Mouse (Mus musculus): ENCODE results near the gene Bach2. TPM values are rescaled to one million over a fixed set of nuclear protein-coding genes. Genes with fewer than 3 reads are reported as not detected.

Bach2 gene
- polyA plus RNA-seq, 1 experiment from 2014 or later = 21.9 TPM

DNA sequence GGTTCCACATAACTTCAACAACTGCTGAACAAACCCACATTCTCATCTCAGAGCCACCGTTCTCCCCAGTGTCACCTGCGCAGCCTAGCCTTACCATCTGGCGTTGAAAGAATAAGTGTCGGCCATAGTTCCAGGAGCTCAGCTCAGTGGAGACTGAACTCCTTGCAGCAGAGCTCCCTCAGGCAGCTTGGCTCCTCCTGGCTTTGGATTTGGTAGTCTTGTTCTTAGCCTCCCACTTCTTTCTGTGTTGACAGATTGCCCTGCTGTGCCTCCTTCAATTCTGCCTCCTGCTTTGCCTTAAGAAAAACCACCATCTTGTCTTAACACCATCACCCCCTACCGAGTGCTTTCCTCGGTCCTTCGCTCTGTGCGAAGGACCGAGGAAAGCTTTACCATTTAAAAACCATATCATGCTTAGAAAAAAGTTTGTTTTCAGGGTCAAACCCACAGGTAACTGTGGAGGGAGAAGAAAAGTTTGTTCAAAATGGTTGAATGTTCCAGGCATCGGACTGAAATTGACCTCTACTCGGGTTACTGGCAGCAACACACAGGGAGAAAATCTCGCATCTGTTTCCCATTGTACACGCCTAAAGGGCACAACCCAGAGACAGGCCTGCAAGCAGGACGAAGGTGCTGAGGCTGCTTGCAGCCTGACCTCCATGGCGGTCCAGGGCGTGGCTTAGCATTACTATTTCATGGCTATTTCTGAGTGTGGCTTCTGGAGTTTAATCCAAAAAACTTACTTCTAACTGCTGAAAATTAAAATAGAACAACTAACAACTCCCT is 2.5 kb upstream of the Bach2 start:
- Histone ChIP-seq H3K9me3 (replicated peaks; ENCODE audit: control insufficient read depth, low read length) (no peaks in the 10 kb centered on the region), H3K27ac (ENCODE audit: low read depth, low read length) (no peak overlapping the region), H3K4me3 (ENCODE audit: low read depth, low read length) (no peak overlapping the region), H3K36me3 (ENCODE audit: control insufficient read depth, insufficient read depth, low read length) (no peaks in the 10 kb centered on the region), H3K4me2 (ENCODE audit: low read length) (no peak overlapping the region), H3K9ac (ENCODE audit: low read length) (no peak overlapping the region), H3K27me3 (replicated peaks; ENCODE audit: control insufficient read depth, insufficient read depth, low read length) (no peaks in the 10 kb centered on the region), H3K4me1 (ENCODE audit: control insufficient read depth, insufficient read depth, low read length) (peaks cover 9% of the 10 kb centered on the region)
- WGBS = 68% methylated on average over 16 of the region's 16 CpGs
- ATAC-seq (no peak), DNase-seq (ENCODE audit: low spot score) (no peak)

DNA sequence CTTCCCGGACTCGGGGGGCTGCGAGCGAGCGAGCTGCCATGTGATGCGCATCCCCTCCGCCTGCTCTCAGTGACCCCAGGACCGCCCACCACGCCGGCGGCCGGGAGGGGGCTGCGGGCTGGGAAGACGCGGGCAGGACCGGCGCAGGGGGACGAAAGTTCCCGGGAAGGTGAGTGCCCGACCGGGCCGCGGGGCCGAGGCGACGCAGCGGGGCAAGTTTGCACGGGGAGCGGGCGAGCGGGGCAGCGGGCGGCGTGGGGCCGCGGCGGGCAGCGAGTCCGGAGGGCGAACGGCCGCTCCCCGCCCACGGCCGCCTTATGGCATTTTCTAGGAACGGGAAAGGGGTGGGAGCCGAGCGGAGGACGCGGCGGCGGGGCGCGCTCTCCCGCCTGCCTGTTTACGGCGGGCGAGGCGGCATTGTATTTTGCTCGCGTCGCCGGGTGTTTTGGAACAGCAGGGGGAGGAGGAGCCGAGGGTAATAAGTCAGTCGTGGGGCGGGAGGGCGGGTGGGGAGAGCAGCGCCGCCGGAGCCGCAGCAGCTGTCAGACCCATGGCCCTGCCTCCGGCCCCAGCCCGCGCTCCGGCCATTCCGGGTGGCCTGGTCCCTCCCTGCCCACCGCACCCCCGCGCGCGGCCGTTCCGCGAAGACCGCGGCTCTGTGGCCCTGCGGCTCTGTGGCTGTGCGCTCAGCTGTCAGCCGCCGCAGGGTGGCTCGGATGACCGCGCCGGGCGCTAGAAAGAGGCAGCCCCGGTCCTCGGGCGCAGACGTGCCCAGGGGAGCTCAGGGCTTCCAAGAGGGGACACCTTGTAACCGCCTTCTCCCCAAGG is 531 bp downstream of the Bach2 start:
- ATAC-seq = peak; percentile 58
- peak overlapping the region; percentile 82 for H3K4me2 ChIP-seq (ENCODE audit: low read length)
- peak; percentile 70 for DNase-seq (ENCODE audit: low spot score)
- under 1% methylated on average over 63 of the region's 100 CpGs for WGBS
- H3K9me3 ChIP-seq (replicated peaks; ENCODE audit: control insufficient read depth, low read length) = no peaks in the 10 kb centered on the region
- no peaks in the 10 kb centered on the region for H3K36me3 ChIP-seq (ENCODE audit: control insufficient read depth, insufficient read depth, low read length)
- peak overlapping the region; percentile 100 for H3K4me3 ChIP-seq (ENCODE audit: low read depth, low read length)
- peaks cover 37% of the 10 kb centered on the region for H3K4me1 ChIP-seq (ENCODE audit: control insufficient read depth, insufficient read depth, low read length)
- peak overlapping the region; percentile 98 for H3K27ac ChIP-seq (ENCODE audit: low read depth, low read length)
- peak overlapping the region; percentile 97 for H3K9ac ChIP-seq (ENCODE audit: low read length)
- no peaks in the 10 kb centered on the region for H3K27me3 ChIP-seq (replicated peaks; ENCODE audit: control insufficient read depth, insufficient read depth, low read length)

DNA sequence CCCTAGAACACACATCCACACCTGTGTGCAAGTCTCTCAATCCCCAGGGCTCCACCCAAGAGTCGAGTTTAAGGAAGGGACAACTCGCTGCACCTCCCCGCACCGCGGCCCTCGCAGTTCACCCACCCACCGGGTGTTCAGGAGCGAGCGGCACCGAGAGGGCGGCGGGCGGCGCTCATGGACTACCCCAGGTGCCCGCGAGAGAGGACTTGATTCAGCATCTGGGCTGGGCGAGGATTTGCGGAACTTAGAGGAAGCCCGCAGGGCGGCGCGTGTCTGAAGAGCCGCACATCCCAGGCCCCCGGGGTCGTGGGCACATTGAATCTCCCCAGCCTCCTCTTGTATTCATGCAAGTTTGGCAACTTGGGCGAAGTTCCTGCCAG is 1.1 kb downstream of the Bach2 start:
- DNase-seq (ENCODE audit: low spot score) (peak; percentile 79), ATAC-seq (peak; percentile 24)
- Histone ChIP-seq H3K27me3 (replicated peaks; ENCODE audit: control insufficient read depth, insufficient read depth, low read length) (no peaks in the 10 kb centered on the region), H3K27ac (ENCODE audit: low read depth, low read length) (peak overlapping the region; percentile 98), H3K9ac (ENCODE audit: low read length) (peak overlapping the region; percentile 97), H3K4me2 (ENCODE audit: low read length) (peak overlapping the region; percentile 82), H3K4me3 (ENCODE audit: low read depth, low read length) (peak overlapping the region; percentile 100), H3K4me1 (ENCODE audit: control insufficient read depth, insufficient read depth, low read length) (peaks cover 42% of the 10 kb centered on the region), H3K9me3 (replicated peaks; ENCODE audit: control insufficient read depth, low read length) (no peaks in the 10 kb centered on the region), H3K36me3 (ENCODE audit: control insufficient read depth, insufficient read depth, low read length) (no peaks in the 10 kb centered on the region)
- 0% methylated on average over 26 of the region's 26 CpGs for WGBS

DNA sequence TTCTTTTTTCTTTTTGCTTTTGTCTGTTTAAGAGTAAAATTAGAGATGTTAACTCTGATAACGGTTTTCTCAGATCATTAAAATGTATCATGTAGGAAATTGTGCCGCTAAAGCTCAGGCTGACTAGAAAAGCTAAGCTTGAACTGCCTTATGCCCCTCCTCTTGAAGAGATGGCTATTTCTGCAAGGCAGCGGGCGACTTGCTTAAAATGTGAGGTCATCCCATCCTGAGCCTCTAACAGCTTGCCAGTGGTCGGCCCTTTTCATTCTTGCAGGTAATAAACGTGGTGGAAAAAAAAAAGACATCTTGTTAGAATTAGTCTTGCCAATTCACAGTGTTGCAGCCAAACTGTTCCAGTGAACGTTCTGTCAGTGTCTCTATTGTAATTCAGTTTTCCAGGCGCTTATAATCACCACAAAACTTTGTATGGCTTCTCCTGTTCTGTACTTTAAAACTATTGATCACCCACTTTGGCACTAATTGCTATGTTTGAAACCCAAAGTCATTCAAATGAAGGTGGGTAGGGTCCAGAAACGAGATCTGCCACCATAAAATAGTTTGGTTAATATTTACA is 1.9 kb downstream of the Bach2 start:
- peak overlapping the region; percentile 97 for H3K9ac ChIP-seq (ENCODE audit: low read length)
- H3K4me2 ChIP-seq (ENCODE audit: low read length) = peak overlapping the region; percentile 82
- H3K36me3 ChIP-seq (ENCODE audit: control insufficient read depth, insufficient read depth, low read length) = no peaks in the 10 kb centered on the region
- no peaks in the 10 kb centered on the region for H3K9me3 ChIP-seq (replicated peaks; ENCODE audit: control insufficient read depth, low read length)
- no peaks in the 10 kb centered on the region for H3K27me3 ChIP-seq (replicated peaks; ENCODE audit: control insufficient read depth, insufficient read depth, low read length)
- ATAC-seq (no peak), DNase-seq (ENCODE audit: low spot score) (no peak)
- H3K4me3 ChIP-seq (ENCODE audit: low read depth, low read length) = peak overlapping the region; percentile 100
- peak overlapping the region; percentile 98 for H3K27ac ChIP-seq (ENCODE audit: low read depth, low read length)
- 7% methylated on average over 9 of the region's 9 CpGs for WGBS
- H3K4me1 ChIP-seq (ENCODE audit: control insufficient read depth, insufficient read depth, low read length) = peaks cover 42% of the 10 kb centered on the region

- ATAC-seq (peak; percentile 21; the same call in 1 of the 2 replicates), DNase-seq (ENCODE audit: low spot score) (peak; percentile 88)
- H3K27ac ChIP-seq (ENCODE audit: low read depth, low read length) = peak overlapping the region; percentile 98
- no peaks in the 10 kb centered on the region for H3K9me3 ChIP-seq (replicated peaks; ENCODE audit: control insufficient read depth, low read length)
- H3K4me3 ChIP-seq (ENCODE audit: low read depth, low read length) = peak overlapping the region; percentile 100
- no peaks in the 10 kb centered on the region for H3K36me3 ChIP-seq (ENCODE audit: control insufficient read depth, insufficient read depth, low read length)
- no peaks in the 10 kb centered on the region for H3K27me3 ChIP-seq (replicated peaks; ENCODE audit: control insufficient read depth, insufficient read depth, low read length)
- WGBS = 11% methylated on average over 6 of the region's 6 CpGs
- H3K4me2 ChIP-seq (ENCODE audit: low read length) = peak overlapping the region; percentile 82
- H3K4me1 ChIP-seq (ENCODE audit: control insufficient read depth, insufficient read depth, low read length) = peaks cover 43% of the 10 kb centered on the region
- peak overlapping the region; percentile 97 for H3K9ac ChIP-seq (ENCODE audit: low read length)
Measured at GRCm38 (mm10) chr4:32241351-32241980, 2.9 kb downstream of the Bach2 start.

DNA sequence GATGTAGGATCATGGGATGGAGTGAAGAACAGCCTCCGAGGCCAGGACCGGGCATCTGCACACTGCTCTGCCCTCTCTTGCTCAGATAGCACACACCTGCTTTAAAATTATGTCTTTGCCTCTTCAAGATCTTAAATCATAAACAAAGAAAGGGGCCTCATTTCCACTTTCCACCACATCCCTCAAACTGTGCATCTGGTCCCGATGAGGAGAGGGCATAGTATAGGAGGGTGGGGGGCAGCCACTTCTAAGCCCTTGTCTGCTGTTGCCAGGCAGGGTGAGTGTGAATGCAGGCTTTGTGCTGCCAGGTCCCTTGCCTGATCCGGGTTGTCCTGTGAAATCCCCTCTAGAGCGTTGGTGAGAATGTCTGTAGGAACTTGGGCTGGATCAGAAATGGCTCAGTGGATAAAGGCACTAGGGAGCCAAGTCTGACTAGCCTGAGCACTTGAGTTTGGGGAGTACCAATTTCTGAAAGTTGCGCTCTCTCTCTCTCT is 3.6 kb downstream of the Bach2 start:
- ATAC-seq = no peak
- Histone ChIP-seq H3K4me3 (ENCODE audit: low read depth, low read length) (peak overlapping the region; percentile 100; the same call in 1 of the 2 replicates), H3K36me3 (ENCODE audit: control insufficient read depth, insufficient read depth, low read length) (no peaks in the 10 kb centered on the region), H3K4me1 (ENCODE audit: control insufficient read depth, insufficient read depth, low read length) (peaks cover 49% of the 10 kb centered on the region), H3K4me2 (ENCODE audit: low read length) (peak overlapping the region; percentile 82), H3K27ac (ENCODE audit: low read depth, low read length) (peak overlapping the region; percentile 98), H3K9me3 (replicated peaks; ENCODE audit: control insufficient read depth, low read length) (no peaks in the 10 kb centered on the region), H3K9ac (ENCODE audit: low read length) (peak overlapping the region; percentile 97), H3K27me3 (replicated peaks; ENCODE audit: control insufficient read depth, insufficient read depth, low read length) (no peaks in the 10 kb centered on the region)
- no peak for DNase-seq (ENCODE audit: low spot score)
- WGBS = 13% methylated on average over 6 of the region's 6 CpGs

DNA sequence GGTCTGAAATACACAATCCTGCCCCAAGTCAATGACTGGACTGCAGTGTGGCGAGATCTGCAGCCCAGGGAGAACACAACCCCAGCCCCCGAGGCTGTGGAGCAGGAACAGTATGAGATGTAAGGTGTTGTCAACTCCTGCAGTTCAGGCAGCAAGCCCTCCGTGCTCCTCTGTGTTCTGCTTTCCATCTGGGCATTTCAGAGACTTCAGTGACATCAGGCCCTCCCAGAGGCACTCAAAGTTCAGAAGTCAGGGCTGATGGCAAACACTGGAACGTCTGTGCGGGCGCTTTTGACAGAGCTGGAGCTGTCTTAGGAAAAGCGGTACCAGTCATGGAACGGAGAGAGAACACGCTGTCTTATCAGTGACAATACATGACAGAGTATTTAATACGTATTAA is 4.9 kb downstream of the Bach2 start:
- Histone ChIP-seq H3K9me3 (replicated peaks; ENCODE audit: control insufficient read depth, low read length) (no peaks in the 10 kb centered on the region), H3K4me1 (ENCODE audit: control insufficient read depth, insufficient read depth, low read length) (peaks cover 53% of the 10 kb centered on the region), H3K27ac (ENCODE audit: low read depth, low read length) (peak overlapping the region; percentile 70; the same call in 1 of the 2 replicates), H3K9ac (ENCODE audit: low read length) (peak overlapping the region; percentile 97), H3K27me3 (replicated peaks; ENCODE audit: control insufficient read depth, insufficient read depth, low read length) (no peaks in the 10 kb centered on the region), H3K36me3 (ENCODE audit: control insufficient read depth, insufficient read depth, low read length) (no peaks in the 10 kb centered on the region), H3K4me3 (ENCODE audit: low read depth, low read length) (peak overlapping the region; percentile 9), H3K4me2 (ENCODE audit: low read length) (peak overlapping the region; percentile 82)
- DNase-seq (ENCODE audit: low spot score) (no peak), ATAC-seq (no peak)
- 41% methylated on average over 10 of the region's 10 CpGs for WGBS

GRCm38 (mm10) chr4:32244092-32244745 is 5.6 kb downstream of the Bach2 start:
- DNase-seq (ENCODE audit: low spot score) (peak; percentile 83), ATAC-seq (no peak)
- no peaks in the 10 kb centered on the region for H3K9me3 ChIP-seq (replicated peaks; ENCODE audit: control insufficient read depth, low read length)
- H3K36me3 ChIP-seq (ENCODE audit: control insufficient read depth, insufficient read depth, low read length) = no peaks in the 10 kb centered on the region
- no peaks in the 10 kb centered on the region for H3K27me3 ChIP-seq (replicated peaks; ENCODE audit: control insufficient read depth, insufficient read depth, low read length)
- peak overlapping the region; percentile 74 for H3K27ac ChIP-seq (ENCODE audit: low read depth, low read length)
- peak overlapping the region; percentile 22; the same call in 1 of the 2 replicates for H3K9ac ChIP-seq (ENCODE audit: low read length)
- 24% methylated on average over 18 of the region's 18 CpGs for WGBS
- H3K4me1 ChIP-seq (ENCODE audit: control insufficient read depth, insufficient read depth, low read length) = peaks cover 60% of the 10 kb centered on the region
- H3K4me2 ChIP-seq (ENCODE audit: low read length) = peak overlapping the region; percentile 31; the same call in 1 of the 2 replicates
- no peak overlapping the region for H3K4me3 ChIP-seq (ENCODE audit: low read depth, low read length)
